Mouse (Mus musculus) neural tube, embryonic 14.5 days (tissue): Measurements from ENCODE around the gene Dst. TPM values are rescaled to one million over a fixed set of nuclear protein-coding genes. Genes with fewer than 3 reads are reported as not detected.

Experiments
- ATAC-seq: fragments of 200-750 bp; cut with Nextera tagmentation; 2 replicates; pipeline ENCODE4 v1.8.0; 2017; ENCODE audit warnings: low read depth, mild to moderate bottlenecking, moderate TSS enrichment, moderate library complexity
- H3K27ac ChIP-seq: fragments of 300-500 bp; sonication (generic); 2 replicates; pipeline ENCODE4 v1.5.1; 2014; ENCODE audit warnings: low read depth, mild to moderate bottlenecking, control low read depth, low read length, moderate library complexity, mixed read lengths
- H3K27me3 ChIP-seq: fragments of 300-500 bp; sonication (generic); 2 replicates; pipeline ENCODE4 v1.6.1; 2014; ENCODE audit warnings: low read length; ENCODE audit not compliant: control insufficient read depth, insufficient read depth
- H3K36me3 ChIP-seq: fragments of 300-500 bp; sonication (generic); 2 replicates; pipeline ENCODE4 v1.6.1; 2014; ENCODE audit warnings: low read length, mixed read lengths; ENCODE audit not compliant: control insufficient read depth, insufficient read depth
- H3K4me1 ChIP-seq: fragments of 300-500 bp; sonication (generic); 2 replicates; pipeline ENCODE4 v1.6.1; 2014; ENCODE audit warnings: low read length; ENCODE audit not compliant: control insufficient read depth, insufficient read depth
- H3K4me2 ChIP-seq: fragments of 300-500 bp; sonication (generic); 2 replicates; pipeline ENCODE4 v1.6.1; 2014; ENCODE audit warnings: mild to moderate bottlenecking, low read depth, low read length, control low read depth
- H3K4me3 ChIP-seq: fragments of 300-500 bp; sonication (generic); 2 replicates; pipeline ENCODE4 v1.5.1; 2014; ENCODE audit warnings: low read depth, low read length, control low read depth, mixed read lengths
- H3K9ac ChIP-seq: fragments of 300-500 bp; sonication (generic); replicated peaks from 2 replicates; pipeline ENCODE4 v1.6.1; 2014; ENCODE audit warnings: low read depth, mild to moderate bottlenecking, control low read depth, low read length, mixed read lengths
- H3K9me3 ChIP-seq: fragments of 300-500 bp; sonication (generic); 2 replicates; pipeline ENCODE4 v1.6.1; 2016; ENCODE audit warnings: low read length; ENCODE audit not compliant: control insufficient read depth
- WGBS: fragments of 180-500 bp; shearing (Covaris S2); extraction: QIAGEN DNeasy Blood & Tissue Kit; methylation state at CpG from one replicate; pipeline ENCODE4 v1.1.7; 2014; 5-methylcytosine and 5-hydroxymethylcytosine counted together
- microRNA-seq: library from miRNA; unstranded; fragments of <30 nt; microRNA quantifications from one replicate; pipeline ENCODE4, GENCODE M21; 2016
- polyA plus RNA-seq: library from polyadenylated mRNA; unstranded; fragments of >200 nt; fragmentation: Nextera tagmentation; extraction: Ambion mirVana; gene quantifications from 2 replicates; pipeline ENCODE4 v1.2.1, GENCODE M21; 2014

Dst gene
- polyA plus RNA-seq, 1 experiment from 2014 or later, result 66.8 TPM

DNA sequence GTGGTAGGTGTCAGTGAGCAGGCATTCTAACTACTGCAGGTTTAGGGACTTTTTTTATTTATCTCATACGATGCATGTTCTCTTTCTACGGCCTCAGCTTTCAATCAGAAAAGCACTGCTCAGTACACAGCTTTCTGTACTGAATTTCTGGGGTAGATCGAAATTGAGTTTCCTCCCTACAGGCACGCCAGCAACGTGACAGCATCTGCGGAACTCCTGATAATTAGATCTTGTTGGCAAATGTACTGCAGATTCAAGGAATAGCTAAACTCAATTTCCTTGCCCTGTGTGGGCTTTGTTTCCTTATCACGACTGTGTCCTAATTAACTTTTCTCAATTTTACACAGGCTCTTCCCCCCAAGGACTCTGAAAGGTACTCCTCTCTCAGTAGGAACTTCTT lies 416.2 kb downstream of the Dst start:
- Histone ChIP-seq H3K4me3 (no peak overlapping the region), H3K4me1 (no peaks in the 10 kb centered on the region), H3K27ac (no peak overlapping the region), H3K9me3 (no peaks in the 10 kb centered on the region), H3K27me3 (no peaks in the 10 kb centered on the region), H3K36me3 (no peaks in the 10 kb centered on the region), H3K9ac (no peak overlapping the region), H3K4me2 (no peak overlapping the region)
- ATAC-seq, result no peak
- WGBS, result 77% methylated on average over 7 of the region's 7 CpGs

DNA sequence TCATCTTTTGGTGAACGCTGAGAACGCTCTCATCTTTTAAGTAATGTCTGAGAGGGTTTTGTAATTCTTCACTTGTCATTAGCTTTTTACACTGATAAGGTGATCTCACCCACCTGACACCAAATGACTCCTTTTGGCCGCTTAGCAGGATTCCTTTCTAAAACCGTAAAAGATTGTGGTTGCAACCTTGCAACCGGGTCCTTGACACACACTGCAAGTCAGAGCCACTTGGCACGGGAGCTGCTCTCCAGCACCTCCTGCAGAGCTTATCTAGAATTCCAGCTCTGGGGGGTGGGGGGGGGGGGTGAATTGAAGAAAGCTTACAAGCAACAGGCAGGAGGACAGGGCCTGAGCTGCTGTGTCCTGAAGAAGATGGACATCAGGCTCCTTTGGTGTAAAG lies 420.6 kb downstream of the Dst start:
- H3K4me3 ChIP-seq, result no peak overlapping the region
- H3K9me3 ChIP-seq, result no peaks in the 10 kb centered on the region
- H3K9ac ChIP-seq, result no peak overlapping the region
- no peaks in the 10 kb centered on the region for H3K36me3 ChIP-seq
- no peaks in the 10 kb centered on the region for H3K27me3 ChIP-seq
- no peak for ATAC-seq
- 84% methylated on average over 6 of the region's 6 CpGs for WGBS
- H3K27ac ChIP-seq, result no peak overlapping the region
- H3K4me2 ChIP-seq, result no peak overlapping the region
- no peaks in the 10 kb centered on the region for H3K4me1 ChIP-seq

DNA sequence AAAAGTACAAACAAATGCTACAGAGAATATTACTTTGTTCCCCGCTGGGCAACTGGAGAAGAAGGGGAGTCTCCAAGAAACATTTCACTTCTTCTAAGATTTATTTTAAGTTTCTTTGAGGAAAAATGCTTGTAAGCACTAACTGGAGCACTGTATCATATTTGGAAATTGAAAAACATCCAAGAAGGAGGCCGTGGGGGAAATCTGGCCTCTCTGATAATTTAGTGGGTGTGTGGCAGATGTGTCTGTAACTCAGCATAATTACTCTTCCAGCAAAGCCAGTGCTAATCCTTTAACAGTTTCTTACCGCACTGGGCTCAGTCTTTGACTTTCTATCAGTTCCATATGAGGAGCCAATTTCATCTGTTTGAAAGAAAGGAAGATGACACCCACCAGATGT lies 423.7 kb downstream of the Dst start:
- Histone ChIP-seq H3K9me3 (no peaks in the 10 kb centered on the region), H3K4me2 (no peak overlapping the region), H3K36me3 (no peaks in the 10 kb centered on the region), H3K27me3 (no peaks in the 10 kb centered on the region), H3K27ac (no peak overlapping the region), H3K4me1 (no peaks in the 10 kb centered on the region), H3K4me3 (no peak overlapping the region), H3K9ac (no peak overlapping the region)
- no peak for ATAC-seq
- 81% methylated on average over 3 of the region's 3 CpGs for WGBS

Small RNA genes within 50 kb of the gene (microRNA-seq; reads per million reads assigned to microRNA genes)
- gene Mir6896, result not detected

Other genes with a start within 250 kb of the Dst start
- gene Prim2, start 238.4 kb upstream of the Dst start, polyA plus RNA-seq, result 20.7 and 20.9 TPM in 2 replicates
- 30.9 and 33.5 TPM in 2 replicates for gene Rab23, start 188.3 kb upstream of the Dst start, polyA plus RNA-seq
- gene Bag2, start 150.4 kb upstream of the Dst start, polyA plus RNA-seq, result 20.0 and 22.1 TPM in 2 replicates
- gene Zfp451, start 93.6 kb upstream of the Dst start, polyA plus RNA-seq, result 64.5 and 68.9 TPM in 2 replicates
- 54.5 and 73.5 TPM in 2 replicates for gene Bend6, start 409 bp upstream of the Dst start, polyA plus RNA-seq